Mouse (Mus musculus) layer of hippocampus, adult 8-10 months (tissue): ENCODE measurements around the gene Ttll11. TPM values are rescaled to one million over a fixed set of nuclear protein-coding genes. Genes with fewer than 3 reads are reported as not detected.

Experiments used
- DNase-seq, 2 experiments: peaks; one replicate each; pipeline ENCODE4 v3.0.0; 2022; ENCODE audit warnings: low spot score in 2 of 2
- total RNA-seq, 4 experiments: library from RNA; stranded (reverse); gene quantifications; 2 replicates each; pipeline ENCODE4 v1.2.4; 2022

Ttll11 gene
- total RNA-seq, 4 experiments from 2014 or later, result 33.4 to 40.3 (median 38.6) TPM

DNA sequence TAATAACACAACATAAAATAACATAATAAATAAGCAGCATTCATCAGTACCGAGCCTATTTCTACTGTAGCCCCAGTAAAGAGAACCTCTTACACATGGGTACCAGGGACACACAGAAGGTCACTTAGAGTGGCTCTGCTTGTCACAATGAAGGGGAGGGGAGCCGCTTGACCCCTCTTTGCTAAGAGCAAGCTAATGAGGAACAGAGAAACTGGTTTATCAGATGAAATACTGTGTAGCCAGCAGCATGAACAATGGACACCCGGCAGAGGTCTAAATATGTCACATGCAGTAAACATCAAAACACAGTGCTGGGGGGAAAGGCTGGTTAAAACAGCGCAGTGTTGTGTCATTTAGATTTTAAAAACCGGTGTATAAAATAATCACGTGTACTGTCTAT is 121.4 kb downstream of the Ttll11 start:
- DNase-seq, result no peak

DNA sequence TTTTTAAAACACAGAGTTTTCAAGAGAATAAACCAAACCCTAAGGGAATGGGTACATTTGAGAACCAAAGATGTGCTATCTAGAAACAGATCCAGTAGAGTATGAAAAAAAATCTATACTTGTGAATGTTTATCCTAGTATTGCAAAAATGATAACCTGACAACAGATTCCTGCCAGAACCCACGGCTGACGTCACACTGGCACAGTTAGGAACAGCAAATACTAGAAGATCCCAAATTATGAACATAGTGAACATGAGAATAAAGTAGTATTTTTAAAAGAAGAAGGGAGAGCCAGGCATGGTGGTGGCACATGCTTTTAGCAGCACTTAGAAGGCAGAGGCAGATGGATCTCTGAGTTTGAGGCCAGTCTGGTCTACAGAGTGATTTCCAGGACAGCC is 122.8 kb downstream of the Ttll11 start:
- no peak for DNase-seq

DNA sequence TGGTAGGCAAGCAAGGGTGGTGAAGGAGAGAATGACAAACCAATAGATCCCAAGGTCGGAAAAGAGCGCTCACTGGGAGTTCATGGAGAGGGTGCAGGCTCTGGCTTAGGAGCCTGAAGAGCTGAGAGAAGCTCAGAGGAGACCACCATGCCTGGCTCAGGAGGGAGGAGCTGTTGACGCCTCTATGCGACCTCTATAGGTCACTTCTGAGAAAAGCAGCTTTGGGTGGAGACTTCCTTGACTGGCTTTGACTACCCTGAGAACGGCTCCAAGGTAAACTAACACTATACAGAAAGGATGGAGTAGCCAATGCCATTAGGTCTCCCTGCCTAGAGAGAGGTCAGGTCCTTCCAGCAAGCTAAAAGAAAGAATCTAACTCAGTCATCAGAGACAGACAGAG is 124.8 kb downstream of the Ttll11 start:
- DNase-seq, result no peak

DNA sequence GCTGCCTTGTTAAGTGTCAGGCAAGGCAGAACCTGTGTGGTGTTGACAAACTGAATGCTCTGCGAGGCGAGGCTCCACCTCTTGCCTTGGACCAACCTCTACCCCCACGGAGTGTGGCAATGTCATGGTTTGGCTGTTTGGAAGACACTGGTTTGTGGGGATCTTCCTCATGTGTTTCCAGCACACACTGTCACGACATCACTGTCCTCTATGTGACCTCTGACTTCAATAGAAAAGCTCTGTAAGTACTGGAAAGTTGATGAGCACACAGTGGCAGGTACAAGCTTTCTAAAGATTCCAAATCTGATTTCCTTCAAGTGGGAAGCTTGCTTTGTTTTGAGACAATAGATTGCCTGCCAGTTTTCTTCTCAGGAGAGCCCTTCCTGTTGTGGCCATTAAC is 126.7 kb downstream of the Ttll11 start:
- DNase-seq, result no peak

DNA sequence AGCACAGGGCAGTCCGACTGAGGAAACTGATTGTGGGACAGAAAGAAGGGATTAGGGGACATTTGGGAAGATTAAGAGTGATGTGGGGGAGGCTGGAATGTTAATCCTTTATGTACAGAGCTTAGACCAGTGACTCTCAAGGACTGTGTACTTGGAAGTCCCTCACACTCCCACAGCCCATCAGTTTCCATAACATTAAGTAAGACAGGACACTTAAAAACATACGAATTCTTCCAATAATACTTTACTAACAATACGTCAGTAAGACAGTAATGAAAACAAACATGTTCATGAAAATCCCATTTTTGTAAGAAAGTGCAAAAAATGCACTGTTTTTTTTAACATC is 127.6 kb downstream of the Ttll11 start:
- DNase-seq, result no peak

DNA sequence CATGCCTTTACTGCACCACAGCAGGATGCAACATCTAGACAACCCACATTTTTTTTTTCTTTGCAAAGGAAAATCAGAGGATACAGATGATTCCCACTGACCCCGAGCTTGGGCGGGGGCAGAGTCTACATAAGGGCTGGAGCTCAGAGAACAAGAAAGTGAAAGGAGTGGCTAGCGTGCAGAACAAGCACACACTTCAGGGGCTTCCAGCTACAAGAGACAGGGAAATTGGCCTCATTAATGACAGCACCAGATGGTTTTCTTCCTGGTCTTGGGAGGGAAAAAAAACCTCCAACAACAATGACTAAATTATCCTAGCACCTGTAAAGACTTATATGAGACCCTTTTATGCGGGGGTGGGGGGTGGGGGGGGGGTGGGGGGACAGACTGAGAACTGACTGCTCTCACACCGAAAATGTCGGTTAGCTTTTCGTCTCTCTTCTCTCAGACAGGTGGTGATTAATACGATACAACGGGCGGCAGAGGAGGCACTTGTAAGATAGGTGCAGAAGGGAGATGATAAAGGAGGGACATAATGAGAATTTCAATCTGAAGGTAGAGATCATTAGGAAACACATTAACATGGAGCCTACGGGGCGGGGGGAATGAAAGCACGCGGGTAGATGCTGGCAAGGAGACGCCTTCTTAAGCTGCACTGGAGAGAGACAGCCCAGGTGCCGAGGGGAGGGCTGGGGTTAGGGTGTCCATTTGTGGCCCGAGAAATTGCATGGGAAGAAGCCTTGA is 128.1 kb downstream of the Ttll11 start:
- DNase-seq, result no peak

DNA sequence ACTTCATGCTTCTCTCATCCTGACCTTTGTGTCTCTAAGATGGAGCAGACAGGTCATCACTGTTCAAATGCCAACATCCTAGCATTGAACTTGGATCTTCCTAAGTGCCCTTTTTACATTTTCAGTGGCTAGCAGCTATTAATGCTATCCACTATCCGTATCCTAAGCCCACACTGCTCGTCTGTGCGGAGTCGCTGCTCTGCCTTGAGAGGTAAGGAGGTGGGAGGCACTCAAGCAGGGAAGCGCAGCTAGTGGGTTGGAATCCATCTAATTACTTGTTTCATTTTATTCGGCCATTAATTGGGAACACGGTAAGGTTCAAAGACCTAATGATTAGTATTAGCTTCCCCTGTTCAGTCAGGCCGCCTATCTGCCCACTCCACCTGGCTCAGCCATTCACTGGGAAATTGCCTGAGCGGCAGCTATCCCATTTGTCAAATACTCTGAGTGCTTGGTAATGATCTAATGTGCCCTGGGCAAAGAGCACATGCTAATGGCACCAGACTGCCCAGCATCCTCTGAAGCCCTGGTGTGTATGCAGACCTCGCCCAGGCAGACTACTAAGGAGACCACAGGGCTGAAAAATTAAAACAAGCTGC is 130.0 kb downstream of the Ttll11 start:
- no peak for DNase-seq

DNA sequence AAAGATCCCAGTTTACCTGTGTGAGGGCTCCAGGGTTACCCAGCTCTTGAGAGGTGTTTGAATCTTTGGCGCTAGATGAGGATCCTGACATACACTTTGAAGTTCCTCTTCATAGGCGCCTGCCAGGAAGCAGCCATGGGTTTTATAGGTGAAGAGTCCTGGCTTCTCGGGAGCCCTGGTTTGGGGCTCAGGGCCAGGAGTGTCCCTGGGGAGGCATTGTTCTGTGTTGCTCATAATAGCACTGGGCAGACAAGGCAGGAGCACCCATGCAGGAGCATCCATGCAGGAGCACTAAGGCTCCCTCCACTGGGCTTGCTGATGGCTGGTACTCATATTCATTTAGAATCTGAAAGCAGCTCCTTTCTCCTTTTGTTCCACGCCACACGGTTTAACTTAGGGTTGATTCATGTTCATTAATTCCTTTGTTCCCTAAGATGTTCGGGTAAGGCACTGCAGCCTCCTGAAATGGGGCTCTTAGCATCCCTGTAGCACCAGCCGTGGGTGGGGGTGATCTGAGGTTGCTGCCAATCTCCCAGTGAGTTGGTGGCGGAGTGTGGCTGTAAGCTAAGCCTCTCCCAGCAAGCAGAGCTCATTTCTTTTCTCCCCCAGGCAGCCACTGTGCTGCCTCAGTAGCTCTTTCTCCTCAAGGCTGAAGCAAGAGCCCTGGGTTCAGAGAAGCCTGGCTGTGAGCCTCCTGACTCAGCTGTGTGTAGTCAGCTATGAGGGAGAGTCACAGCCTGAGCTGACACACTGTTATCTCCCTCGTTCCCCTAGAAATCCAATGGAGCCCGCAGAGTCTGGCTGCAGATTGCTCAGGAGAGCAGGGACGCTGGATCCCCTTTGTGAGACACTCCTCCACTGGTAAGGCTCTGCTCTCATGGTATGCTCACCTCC is 133.9 kb downstream of the Ttll11 start:
- DNase-seq, result peak; percentile 53 to 62

DNA sequence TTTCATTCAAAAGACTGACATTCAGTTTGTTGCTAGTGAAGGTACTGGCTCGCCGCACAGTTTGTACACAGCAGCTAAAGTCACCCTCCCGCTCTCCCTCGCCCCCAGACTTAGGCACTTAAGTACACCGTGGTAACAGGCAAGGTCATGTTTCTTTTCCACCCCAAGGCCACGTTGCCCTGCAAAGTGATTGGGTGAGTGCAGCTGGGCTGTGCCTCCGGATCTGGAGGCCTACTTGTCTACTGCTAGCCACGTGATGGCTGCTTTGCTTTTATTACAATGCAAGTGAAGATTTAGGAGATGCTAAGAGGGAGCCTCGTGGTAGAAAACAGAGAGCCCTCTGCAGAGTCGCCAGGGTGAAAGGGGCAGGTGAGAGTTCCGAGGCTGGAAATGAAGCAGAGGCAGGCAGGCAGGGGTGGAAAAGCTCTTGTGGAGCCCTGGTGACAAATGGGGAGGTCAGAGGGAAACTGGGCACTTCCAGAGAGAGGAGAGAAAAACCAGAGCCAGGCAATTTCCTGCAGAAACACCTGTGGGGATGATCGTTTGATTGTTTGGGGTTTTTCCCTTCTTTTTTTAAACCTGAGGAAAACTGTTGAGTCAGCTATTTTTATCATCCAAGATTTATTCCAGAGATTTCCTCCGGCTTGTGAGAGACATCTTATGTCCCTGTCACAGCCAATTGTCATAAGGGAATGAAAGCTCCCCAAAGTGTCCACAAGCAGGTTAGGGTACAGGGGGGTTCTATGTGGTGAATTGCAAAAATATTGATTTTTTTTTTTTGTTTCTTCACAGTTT is 135.6 kb downstream of the Ttll11 start:
- no peak for DNase-seq

DNA sequence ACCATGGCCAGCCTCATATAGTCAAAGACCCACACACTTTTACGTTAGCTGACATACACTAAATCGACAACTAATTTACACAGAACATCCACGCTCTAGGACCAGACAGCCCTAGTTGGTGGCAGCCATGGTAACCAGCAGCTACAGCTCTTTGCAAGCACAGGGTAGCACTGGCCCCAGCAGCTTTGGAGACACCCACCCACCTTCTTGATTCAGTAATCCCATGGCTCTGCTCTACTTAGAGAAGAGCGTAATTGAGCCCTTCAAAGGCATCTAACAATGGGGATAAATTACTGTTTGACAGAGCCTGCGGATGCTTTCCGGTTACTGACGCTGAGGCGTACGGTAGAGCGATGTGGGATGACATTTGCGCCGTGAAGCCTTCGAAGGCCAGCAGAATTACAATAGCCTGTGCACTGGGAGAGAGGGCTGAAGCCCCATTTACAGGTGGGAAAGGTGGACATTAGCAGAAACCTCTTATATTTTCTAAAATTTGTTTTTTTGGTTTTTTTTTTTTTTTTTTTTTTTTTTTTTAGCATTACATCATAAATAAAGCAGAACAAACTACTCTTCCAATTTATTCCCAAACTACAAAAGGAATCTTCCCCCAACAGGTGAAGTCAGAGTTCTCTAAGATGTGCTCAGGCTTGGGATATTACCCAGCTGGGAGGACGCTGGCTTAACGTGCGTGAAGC is 136.8 kb downstream of the Ttll11 start:
- peak; percentile 16 to 41 for DNase-seq

DNA sequence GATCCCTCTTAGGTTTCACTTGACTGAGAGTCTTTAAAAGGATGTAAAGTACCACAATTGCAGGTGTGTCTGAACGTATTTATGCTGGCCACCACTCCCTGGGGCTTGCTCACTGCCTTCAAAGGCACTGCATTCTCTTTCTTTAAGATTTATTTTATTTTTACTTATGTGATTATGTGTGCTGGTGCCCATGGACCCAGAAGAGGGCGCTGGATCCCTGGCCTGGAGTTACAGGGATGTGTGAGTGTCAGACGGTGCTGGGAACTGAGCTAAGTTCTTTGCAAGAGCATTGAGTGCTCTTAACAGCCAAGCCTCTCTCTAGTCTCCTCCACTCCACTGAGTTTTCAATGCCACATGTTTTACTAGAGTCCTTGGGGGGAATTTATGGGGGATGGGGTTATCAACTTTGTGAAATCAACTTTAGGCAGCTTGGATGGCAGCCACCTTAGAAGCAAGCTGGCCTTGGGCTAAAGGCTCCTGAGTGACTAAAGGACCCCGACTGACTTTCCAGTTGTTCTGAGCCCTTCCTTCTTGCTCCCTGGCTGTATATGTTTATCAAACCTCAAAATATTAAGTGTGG is 137.8 kb downstream of the Ttll11 start:
- DNase-seq, result no peak

DNA sequence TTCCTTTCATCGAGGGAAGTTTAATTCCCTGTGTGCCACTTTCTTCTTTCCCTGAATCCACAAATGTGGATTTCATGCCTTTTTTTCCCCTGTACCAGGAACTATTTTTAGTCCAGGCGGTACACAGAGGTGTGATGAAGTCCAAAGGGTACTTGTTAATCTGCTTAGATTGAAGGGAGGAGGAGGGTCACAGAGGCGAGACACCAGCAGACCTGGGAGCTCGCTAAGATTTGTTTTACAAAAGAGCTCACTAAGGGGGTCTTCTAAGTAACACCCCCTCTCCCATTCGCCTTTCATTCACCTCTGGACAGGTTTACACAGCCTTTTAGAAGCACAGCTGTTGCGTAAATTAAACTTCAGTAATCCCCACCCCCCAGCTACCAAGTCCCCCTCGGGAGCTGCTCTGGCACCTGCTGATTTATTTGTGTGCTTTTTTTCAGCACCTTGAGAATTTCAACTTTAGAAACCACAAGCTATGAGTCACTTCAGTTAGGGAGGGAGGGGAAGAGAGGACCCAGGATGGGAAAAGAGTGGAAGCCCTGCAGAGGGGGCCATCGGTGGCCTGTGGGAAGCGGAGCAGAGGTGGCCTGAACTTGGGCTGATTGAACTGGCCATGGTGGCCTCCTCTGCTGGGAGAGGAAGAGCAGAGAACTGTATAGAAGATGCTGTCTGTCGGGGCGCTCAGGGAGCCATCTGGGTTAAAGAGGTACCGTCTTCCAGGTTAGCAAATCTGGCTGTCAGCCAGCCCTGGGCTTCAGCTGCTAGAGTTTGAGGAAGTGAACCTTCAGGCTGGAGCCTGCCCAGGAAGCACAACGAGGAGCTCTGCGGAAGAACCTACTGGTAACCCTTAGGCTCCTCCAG is 138.5 kb downstream of the Ttll11 start:
- no peak for DNase-seq

DNA sequence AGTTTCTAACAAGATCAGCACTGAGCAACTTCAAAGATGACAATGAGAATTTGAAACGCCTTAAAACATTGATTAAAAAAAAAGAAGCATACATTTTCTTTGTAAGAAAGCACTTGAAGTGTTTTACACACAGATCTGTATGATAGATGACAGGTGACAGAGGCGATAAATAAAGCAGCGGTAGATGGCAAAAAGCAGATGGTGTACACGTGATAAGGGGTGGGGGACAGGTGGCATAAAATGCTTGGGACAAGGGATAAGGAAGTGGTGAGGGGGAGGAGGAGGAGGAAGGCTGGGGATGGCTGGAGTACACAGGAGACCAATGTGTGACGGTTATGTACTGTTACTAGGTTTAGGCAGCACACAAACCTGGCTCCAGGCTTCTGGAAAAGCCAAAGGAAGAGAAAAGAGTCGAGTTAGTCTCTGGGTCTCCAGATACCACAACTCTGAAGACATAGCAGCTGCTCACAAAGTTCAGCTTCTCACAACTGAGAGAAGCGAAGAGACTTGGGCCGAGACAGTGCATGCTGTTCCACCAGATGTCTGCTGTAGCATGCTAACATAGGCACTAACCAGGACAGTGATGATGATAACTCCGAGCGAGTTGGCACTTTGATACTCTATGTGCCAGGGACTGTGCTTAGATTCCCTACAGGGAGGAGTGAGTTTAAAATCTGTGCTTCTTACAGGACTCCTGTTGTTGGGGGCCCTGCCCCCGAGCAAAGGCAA is 140.8 kb downstream of the Ttll11 start:
- DNase-seq, result no peak

DNA sequence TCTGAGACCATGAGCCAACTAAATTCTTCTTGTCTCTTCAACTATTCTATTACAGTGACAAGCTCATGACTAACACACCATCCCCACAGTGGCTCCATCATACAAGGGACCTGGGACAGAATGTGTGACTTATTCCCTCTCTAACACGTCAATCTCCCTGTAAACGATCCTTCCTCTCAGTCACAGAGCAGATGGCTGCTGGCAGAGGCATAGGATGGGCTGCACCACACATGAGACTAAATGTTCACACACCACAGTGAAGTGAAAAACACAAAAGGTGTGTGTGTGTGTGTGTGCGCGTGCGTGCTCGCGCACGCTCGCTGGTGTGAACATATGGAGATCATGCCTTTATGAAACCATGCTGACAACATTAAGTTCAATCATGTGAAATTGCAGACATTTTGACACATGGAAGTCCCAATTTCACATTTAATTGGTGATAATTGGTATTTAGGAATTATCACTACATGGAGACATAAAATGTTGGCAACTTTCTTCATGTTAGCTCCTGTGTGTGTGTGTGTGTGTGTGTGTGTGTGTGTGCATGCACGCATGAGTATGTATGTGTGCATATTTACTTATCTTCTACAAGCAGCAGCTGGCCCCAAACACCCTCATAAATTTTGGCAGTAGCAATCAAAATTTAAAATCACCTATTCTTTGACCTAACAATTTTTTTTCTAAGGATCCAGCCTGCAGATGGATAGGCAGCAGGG is 145.4 kb downstream of the Ttll11 start:
- no peak for DNase-seq

DNA sequence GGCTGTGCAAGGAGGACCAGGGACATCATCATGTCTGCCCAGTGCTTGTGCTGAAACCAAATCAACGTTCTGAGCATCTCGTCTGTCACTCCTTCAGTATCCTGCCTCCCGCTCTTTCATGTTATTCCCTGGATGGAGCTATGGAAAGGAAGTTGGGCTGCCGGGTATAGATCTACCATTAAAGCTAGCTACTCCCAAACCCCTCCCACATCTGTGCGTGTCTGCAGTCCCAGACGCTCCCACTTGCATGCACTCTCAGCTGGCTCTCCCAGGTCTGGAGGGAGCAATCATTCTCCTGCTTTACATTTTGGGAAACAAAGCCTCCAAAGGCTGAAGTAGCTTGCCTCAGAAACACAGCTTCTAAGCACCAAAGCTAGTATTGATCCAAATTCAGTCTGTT is 146.2 kb downstream of the Ttll11 start:
- DNase-seq, result no peak

DNA sequence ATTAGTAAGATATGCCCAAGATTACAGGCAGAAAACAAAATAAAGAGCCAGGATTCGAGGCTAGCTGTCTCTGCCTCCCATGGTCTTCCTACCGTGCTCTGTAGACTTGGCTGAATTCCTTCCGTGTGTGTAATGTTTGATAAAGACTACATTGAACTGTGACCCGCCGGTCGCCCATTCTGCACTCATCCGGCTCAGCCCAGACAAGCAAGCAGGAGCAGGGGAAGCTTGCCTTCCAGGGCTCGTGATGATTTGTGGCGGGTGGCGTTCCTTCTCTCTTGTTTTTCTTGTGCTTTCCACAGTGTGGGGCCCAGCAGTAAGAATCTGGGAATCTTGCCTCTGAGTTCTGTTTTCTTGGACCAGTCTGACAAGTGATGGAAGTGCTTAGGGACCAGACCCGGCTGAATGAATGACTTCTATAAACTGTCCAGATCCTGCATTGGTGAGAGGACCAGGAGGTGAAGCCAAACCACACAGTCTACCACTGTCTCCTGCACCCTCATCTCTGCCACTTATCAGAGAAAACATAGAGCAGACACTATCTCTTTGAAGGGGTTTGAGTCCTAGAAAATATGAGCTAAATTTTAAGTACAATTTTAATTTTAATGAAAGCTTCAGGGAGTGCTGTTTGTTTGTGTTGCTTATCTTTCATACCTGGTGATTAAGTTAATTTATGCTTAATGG is 146.8 kb downstream of the Ttll11 start:
- DNase-seq, result no peak

DNA sequence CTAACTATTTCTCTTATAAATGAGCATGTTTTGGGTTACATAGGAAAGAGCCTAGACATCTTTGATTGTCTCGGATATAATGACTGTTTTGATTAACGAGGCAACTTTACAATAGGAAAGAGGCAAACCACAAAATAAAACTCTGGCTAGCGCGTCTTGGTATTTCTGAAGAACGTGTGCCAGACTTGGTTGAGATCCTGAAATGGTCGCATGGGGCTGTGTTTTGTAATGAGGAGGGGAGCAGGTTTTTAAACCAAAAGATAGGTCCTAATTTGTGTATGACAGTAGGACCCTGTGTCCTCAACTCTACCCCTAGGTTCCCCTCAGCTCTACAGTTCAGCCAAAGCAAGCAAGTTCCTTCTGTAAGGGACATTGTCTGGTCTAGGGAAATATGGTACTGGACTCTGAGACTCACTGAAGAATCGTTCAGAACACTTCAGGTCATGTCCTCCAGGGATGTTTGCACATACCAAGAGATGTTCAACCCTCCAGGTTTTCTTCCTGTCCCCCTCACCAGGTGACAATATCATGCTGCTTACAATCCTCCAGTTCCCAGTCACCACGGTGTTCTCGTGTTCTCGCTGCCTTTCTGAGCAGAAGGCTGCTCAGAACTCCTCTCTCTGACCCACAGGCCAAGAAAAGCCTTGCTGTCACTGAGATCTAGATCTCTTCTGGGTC is 147.7 kb downstream of the Ttll11 start:
- no peak for DNase-seq
